Mouse (Mus musculus): ENCODE data around the gene B4galt3. TPM values are rescaled to one million over a fixed set of nuclear protein-coding genes. Genes with fewer than 3 reads are reported as not detected.

The B4galt3 gene
- polyA plus RNA-seq, 1 experiment from 2014 or later, result 50.6 TPM

- no peak for DNase-seq (ENCODE audit: low spot score)
- Histone ChIP-seq H3K27ac (ENCODE audit: low read depth, low read length) (no peak overlapping the region; the same call in 1 of the 2 replicates), H3K9ac (ENCODE audit: low read depth, low read length) (no peak overlapping the region), H3K4me1 (replicated peaks; ENCODE audit: control insufficient read depth, insufficient read depth, low read length) (peaks cover 4% of the 10 kb centered on the region), H3K4me3 (ENCODE audit: low read depth, low read length) (no peak overlapping the region), H3K9me3 (ENCODE audit: control insufficient read depth, low read length) (no peaks in the 10 kb centered on the region), H3K27me3 (replicated peaks; ENCODE audit: control insufficient read depth, insufficient read depth, low read length) (peaks cover 7% of the 10 kb centered on the region; the same call in 1 of the 2 replicates), H3K36me3 (ENCODE audit: control insufficient read depth, insufficient read depth, low read length) (no peaks in the 10 kb centered on the region), H3K4me2 (no peak overlapping the region)
- ATAC-seq (replicated peaks; ENCODE audit: low FRiP score), result no peak
- 75% methylated on average over 3 of the region's 3 CpGs for WGBS
Measured at GRCm38 (mm10) chr1:171263666-171264461, 6.3 kb upstream of the B4galt3 start.

- ATAC-seq (replicated peaks; ENCODE audit: low FRiP score) (no peak), DNase-seq (ENCODE audit: low spot score) (no peak)
- Histone ChIP-seq H3K36me3 (ENCODE audit: control insufficient read depth, insufficient read depth, low read length) (no peaks in the 10 kb centered on the region), H3K9me3 (ENCODE audit: control insufficient read depth, low read length) (no peaks in the 10 kb centered on the region), H3K27ac (ENCODE audit: low read depth, low read length) (no peak overlapping the region), H3K4me1 (replicated peaks; ENCODE audit: control insufficient read depth, insufficient read depth, low read length) (peaks cover 10% of the 10 kb centered on the region), H3K4me3 (ENCODE audit: low read depth, low read length) (no peak overlapping the region), H3K4me2 (peak overlapping the region; percentile 6; the same call in 1 of the 2 replicates), H3K9ac (ENCODE audit: low read depth, low read length) (no peak overlapping the region), H3K27me3 (replicated peaks; ENCODE audit: control insufficient read depth, insufficient read depth, low read length) (no peaks in the 10 kb centered on the region)
- 47% methylated on average over 4 of the region's 4 CpGs for WGBS
Measured at GRCm38 (mm10) chr1:171265971-171266744, 4.0 kb upstream of the B4galt3 start.

- Histone ChIP-seq H3K36me3 (ENCODE audit: control insufficient read depth, insufficient read depth, low read length) (peaks cover 9% of the 10 kb centered on the region), H3K4me3 (ENCODE audit: low read depth, low read length) (no peak overlapping the region), H3K9ac (ENCODE audit: low read depth, low read length) (no peak overlapping the region), H3K27ac (ENCODE audit: low read depth, low read length) (no peak overlapping the region), H3K4me2 (no peak overlapping the region), H3K4me1 (replicated peaks; ENCODE audit: control insufficient read depth, insufficient read depth, low read length) (peaks cover 15% of the 10 kb centered on the region), H3K27me3 (replicated peaks; ENCODE audit: control insufficient read depth, insufficient read depth, low read length) (no peaks in the 10 kb centered on the region), H3K9me3 (ENCODE audit: control insufficient read depth, low read length) (no peaks in the 10 kb centered on the region)
- ATAC-seq (replicated peaks; ENCODE audit: low FRiP score), result no peak
- DNase-seq (ENCODE audit: low spot score), result no peak
- 58% methylated on average over 1 of the region's 1 CpGs for WGBS
Measured at GRCm38 (mm10) chr1:171268341-171268740, 1.8 kb upstream of the B4galt3 start.

- Histone ChIP-seq H3K9ac (ENCODE audit: low read depth, low read length) (peak overlapping the region; percentile 89), H3K4me2 (peak overlapping the region; percentile 96), H3K27me3 (replicated peaks; ENCODE audit: control insufficient read depth, insufficient read depth, low read length) (no peaks in the 10 kb centered on the region), H3K36me3 (ENCODE audit: control insufficient read depth, insufficient read depth, low read length) (peaks cover 17% of the 10 kb centered on the region), H3K4me3 (ENCODE audit: low read depth, low read length) (peak overlapping the region; percentile 90), H3K4me1 (replicated peaks; ENCODE audit: control insufficient read depth, insufficient read depth, low read length) (peaks cover 15% of the 10 kb centered on the region), H3K9me3 (ENCODE audit: control insufficient read depth, low read length) (no peaks in the 10 kb centered on the region), H3K27ac (ENCODE audit: low read depth, low read length) (peak overlapping the region; percentile 74)
- 1% methylated on average over 19 of the region's 19 CpGs for WGBS
- DNase-seq (ENCODE audit: low spot score) (peak; percentile 55), ATAC-seq (replicated peaks; ENCODE audit: low FRiP score) (peak; percentile 61)
Measured at GRCm38 (mm10) chr1:171270573-171270900, 409 bp downstream of the B4galt3 start.

DNA sequence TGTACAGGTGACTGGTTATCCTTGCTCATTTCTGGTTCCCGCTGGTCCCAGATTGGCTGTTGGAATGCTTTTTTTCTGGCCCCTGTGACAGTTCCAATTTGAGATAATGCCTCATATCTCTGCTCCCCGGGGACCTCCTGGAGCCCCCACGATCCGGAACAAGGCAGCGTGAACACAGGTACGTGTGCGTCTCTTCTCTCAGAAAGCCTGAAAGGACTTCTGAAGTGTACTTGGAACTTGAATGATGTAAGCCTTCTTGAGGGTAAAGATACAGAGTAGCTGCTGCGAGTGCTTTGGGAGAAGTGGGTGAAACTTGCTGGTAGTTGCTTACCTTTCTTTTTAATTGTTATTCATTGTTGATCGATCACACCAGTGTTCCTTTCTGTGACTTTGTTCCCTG, 1.1 kb downstream of the B4galt3 start:
- Histone ChIP-seq H3K9ac (ENCODE audit: low read depth, low read length) (peak overlapping the region; percentile 89), H3K4me1 (replicated peaks; ENCODE audit: control insufficient read depth, insufficient read depth, low read length) (peaks cover 15% of the 10 kb centered on the region), H3K27me3 (replicated peaks; ENCODE audit: control insufficient read depth, insufficient read depth, low read length) (no peaks in the 10 kb centered on the region), H3K9me3 (ENCODE audit: control insufficient read depth, low read length) (no peaks in the 10 kb centered on the region), H3K4me3 (ENCODE audit: low read depth, low read length) (peak overlapping the region; percentile 90), H3K27ac (ENCODE audit: low read depth, low read length) (peak overlapping the region; percentile 74; the same call in 1 of the 2 replicates), H3K36me3 (ENCODE audit: control insufficient read depth, insufficient read depth, low read length) (peaks cover 22% of the 10 kb centered on the region), H3K4me2 (peak overlapping the region; percentile 96)
- WGBS, result 31% methylated on average over 9 of the region's 9 CpGs
- ATAC-seq (replicated peaks; ENCODE audit: low FRiP score) (no peak), DNase-seq (ENCODE audit: low spot score) (no peak)

GRCm38 (mm10) chr1:171271622-171272021, 1.5 kb downstream of the B4galt3 start:
- H3K27ac ChIP-seq (ENCODE audit: low read depth, low read length), result peak overlapping the region; percentile 70; the same call in 1 of the 2 replicates
- WGBS, result 55% methylated on average over 10 of the region's 10 CpGs
- H3K9ac ChIP-seq (ENCODE audit: low read depth, low read length), result peak overlapping the region; percentile 89; the same call in 1 of the 2 replicates

GRCm38 (mm10) chr1:171272086-171272485, 2.0 kb downstream of the B4galt3 start:
- Histone ChIP-seq H3K4me3 (ENCODE audit: low read depth, low read length) (peak overlapping the region; percentile 90; the same call in 1 of the 2 replicates), H3K27ac (ENCODE audit: low read depth, low read length) (peak overlapping the region; percentile 70; the same call in 1 of the 2 replicates), H3K4me2 (peak overlapping the region; percentile 96), H3K9me3 (ENCODE audit: control insufficient read depth, low read length) (no peaks in the 10 kb centered on the region), H3K4me1 (replicated peaks; ENCODE audit: control insufficient read depth, insufficient read depth, low read length) (peaks cover 15% of the 10 kb centered on the region), H3K27me3 (replicated peaks; ENCODE audit: control insufficient read depth, insufficient read depth, low read length) (no peaks in the 10 kb centered on the region), H3K36me3 (ENCODE audit: control insufficient read depth, insufficient read depth, low read length) (peaks cover 29% of the 10 kb centered on the region), H3K9ac (ENCODE audit: low read depth, low read length) (peak overlapping the region; percentile 89)
- DNase-seq (ENCODE audit: low spot score) (no peak), ATAC-seq (replicated peaks; ENCODE audit: low FRiP score) (no peak)
- 82% methylated on average over 3 of the region's 3 CpGs for WGBS

More at GRCm38 (mm10) chr1:171271622-171272021, 1.5 kb downstream of the B4galt3 start:
- H3K4me2 ChIP-seq, result peak overlapping the region; percentile 96
- no peaks in the 10 kb centered on the region for H3K9me3 ChIP-seq (ENCODE audit: control insufficient read depth, low read length)
- H3K36me3 ChIP-seq (ENCODE audit: control insufficient read depth, insufficient read depth, low read length), result peaks cover 24% of the 10 kb centered on the region
- DNase-seq (ENCODE audit: low spot score) (no peak), ATAC-seq (replicated peaks; ENCODE audit: low FRiP score) (no peak)
- H3K4me1 ChIP-seq (replicated peaks; ENCODE audit: control insufficient read depth, insufficient read depth, low read length), result peaks cover 15% of the 10 kb centered on the region
- H3K4me3 ChIP-seq (ENCODE audit: low read depth, low read length), result peak overlapping the region; percentile 90
- no peaks in the 10 kb centered on the region for H3K27me3 ChIP-seq (replicated peaks; ENCODE audit: control insufficient read depth, insufficient read depth, low read length)

DNA sequence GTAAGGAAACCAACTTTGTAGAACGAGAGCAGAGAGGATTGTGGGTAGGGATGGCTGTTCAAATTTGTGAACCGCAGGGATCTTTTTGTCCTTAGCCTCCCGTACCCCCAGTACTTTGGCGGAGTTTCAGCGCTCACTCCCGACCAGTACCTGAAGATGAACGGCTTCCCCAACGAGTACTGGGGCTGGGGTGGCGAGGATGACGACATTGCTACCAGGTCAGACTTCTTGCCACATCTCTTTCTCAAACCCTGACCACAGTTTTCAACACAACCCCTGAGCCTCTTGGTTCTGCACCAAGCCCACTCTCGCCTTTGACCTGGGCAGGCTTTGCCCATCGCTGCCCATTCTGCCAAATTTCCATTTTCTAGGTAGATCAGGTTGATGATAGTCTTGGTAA, 4.0 kb downstream of the B4galt3 start:
- Histone ChIP-seq H3K9me3 (ENCODE audit: control insufficient read depth, low read length) (no peaks in the 10 kb centered on the region), H3K4me1 (replicated peaks; ENCODE audit: control insufficient read depth, insufficient read depth, low read length) (peaks cover 15% of the 10 kb centered on the region), H3K4me2 (no peak overlapping the region), H3K4me3 (ENCODE audit: low read depth, low read length) (no peak overlapping the region), H3K27me3 (replicated peaks; ENCODE audit: control insufficient read depth, insufficient read depth, low read length) (no peaks in the 10 kb centered on the region), H3K9ac (ENCODE audit: low read depth, low read length) (no peak overlapping the region), H3K27ac (ENCODE audit: low read depth, low read length) (no peak overlapping the region), H3K36me3 (ENCODE audit: control insufficient read depth, insufficient read depth, low read length) (peaks cover 45% of the 10 kb centered on the region)
- ATAC-seq (replicated peaks; ENCODE audit: low FRiP score), result no peak
- DNase-seq (ENCODE audit: low spot score), result no peak
- WGBS, result 92% methylated on average over 12 of the region's 12 CpGs

All from liver, embryonic 11.5 days (tissue).